Mouse (Mus musculus) cerebellum, adult (tissue): Measurements from ENCODE around the gene Cactin.

Experiments used
- ATAC-seq: cut with Nextera tagmentation; 2 replicates; pipeline ENCODE4 v1.9.2; 2017; ENCODE audit warnings: mild to moderate bottlenecking, moderate library complexity, mixed read lengths; ENCODE audit not compliant: insufficient number of reproducible peaks, low FRiP score, low TSS enrichment

Cactin gene

DNA sequence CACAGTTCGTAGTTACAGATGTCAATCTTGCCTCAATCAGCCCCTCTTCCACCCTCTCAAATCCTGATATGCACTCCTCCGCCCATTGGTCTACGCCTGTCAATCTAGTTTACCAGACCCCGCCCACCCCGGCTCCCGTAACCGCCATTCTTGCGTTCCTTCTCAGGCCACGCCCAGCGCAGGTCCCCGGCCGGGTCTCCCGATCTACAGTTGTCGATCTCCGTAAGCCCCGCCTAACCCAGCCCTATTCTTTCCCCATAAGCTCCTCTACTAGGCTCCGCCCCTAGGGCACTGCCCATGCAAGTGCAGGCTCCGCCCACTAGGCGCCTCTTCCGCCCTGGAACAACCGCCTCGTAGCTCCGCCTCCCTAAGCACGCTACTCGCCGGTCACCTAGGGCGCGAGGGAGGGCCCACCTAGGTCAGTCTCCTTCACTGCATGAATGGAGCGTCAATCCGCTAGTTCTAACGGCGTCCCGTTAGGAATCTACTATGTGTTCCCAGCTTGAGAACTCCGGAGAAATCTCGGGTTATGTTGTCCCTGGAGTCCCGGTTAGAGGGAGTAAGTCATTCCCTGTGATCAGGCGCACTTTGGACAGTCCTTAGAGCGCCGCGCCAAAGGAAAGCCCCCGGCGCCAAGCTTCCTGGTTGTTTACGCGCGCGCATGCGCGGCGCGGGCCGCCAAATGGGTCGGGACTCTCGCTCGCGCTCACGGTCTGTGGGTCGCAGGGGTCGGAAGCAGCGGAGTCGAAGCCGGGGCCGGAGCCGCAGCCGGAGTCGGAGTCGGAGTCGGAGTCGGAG is at the start of gene Cactin:
Gene Cactin, plus strand, starts transcription at position 554 of the 798 bp plus-strand sequence.
- peak; percentile 78 for ATAC-seq

DNA sequence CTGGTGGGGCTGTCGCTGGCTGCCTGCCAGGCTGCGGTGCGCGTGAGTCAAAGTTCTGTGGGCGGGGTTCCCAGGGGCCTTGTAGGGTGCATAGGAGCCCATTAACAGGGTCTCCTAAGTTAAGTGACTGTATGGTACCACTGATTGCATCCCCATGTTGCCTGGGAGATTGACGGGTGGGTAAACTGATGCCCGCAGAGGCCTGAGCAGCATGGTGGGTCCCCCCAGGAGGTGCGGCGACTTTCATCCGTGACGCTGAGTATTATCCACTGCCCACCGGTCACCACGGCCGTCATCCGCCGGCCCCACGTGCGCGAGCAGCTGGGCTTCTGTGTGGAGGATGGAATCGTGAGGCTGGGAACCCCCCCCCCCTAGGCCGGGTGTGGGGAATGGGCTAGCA is 48.5 kb upstream of the Cactin start:
- no peak for ATAC-seq

DNA sequence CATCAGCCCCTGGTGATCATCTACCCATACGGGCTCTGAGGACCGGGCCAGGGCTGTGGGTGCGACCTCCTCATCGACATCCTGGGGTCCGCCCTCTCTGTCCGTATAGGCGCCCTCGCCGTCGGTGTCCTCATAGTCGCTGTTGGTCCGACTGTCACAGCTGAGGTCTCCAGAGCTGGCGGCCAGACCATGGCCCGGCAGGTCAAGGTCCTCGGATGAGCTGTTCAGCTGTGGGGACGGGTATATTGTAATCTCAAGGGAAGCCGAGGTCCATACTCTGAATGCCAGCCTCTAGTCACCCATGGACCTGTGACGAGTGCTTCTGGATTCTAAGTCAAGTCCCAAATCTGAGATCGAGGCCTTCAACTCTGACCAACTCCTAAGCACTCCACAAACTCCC is 47.1 kb upstream of the Cactin start:
- no peak for ATAC-seq

DNA sequence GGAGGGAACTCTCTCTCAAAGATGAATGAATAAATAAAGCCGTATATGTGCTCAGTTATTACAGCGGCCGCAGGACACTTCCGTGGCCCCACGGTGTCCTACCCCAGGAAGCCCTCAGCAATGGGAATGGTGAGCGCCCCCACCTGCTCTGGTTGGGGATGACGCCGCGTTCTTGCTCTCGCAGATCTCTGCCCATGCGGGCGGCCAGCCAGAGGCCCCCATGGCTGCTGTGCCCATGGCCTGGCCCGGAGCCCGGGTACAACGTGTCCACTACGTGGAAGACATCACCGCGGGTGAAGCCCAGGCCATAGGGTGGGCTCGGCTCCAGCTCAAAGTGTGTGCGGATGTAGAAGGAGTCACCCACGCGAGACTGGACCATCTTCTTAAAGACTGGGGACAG is 43.2 kb upstream of the Cactin start:
- ATAC-seq = no peak

DNA sequence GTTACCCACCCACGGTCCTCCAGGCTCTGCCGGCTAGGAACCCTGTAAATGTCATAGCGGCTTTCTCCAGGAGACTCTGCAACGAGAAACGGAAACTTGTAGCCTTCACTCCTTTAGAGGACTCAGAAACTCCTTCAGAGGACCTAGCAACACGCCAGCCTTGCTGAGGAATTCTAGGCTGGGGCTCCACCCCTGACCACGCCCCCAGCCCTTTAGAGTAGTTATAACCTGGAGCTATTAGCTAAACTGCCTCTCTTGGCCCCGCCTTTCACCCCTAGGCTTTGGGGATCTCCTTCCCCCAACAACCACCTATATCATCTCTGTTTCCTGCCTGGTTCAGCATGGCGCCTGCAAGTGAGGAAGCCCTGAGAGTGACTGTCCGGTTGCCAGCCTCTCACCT is 41.4 kb upstream of the Cactin start:
- no peak for ATAC-seq

DNA sequence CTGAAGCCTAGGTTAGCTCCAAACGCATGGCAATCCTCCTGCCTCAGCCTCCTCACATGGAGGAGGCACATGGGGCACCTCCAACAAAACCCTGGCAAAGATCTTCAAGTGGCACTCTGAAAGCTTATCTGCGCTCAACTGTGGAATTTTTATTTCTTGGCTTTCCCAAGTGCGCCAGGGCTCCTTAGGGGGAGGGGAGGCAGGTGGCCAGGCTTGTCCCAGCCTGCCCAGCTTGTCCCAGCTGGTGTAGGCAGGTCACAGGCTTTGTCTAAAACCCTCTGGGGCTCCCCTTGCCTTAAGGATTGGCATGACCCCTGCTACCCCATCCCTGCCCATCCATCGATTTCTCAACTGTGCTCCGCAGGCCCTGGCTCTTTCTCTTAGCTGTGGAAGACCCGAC is 36.7 kb upstream of the Cactin start:
- no peak for ATAC-seq

DNA sequence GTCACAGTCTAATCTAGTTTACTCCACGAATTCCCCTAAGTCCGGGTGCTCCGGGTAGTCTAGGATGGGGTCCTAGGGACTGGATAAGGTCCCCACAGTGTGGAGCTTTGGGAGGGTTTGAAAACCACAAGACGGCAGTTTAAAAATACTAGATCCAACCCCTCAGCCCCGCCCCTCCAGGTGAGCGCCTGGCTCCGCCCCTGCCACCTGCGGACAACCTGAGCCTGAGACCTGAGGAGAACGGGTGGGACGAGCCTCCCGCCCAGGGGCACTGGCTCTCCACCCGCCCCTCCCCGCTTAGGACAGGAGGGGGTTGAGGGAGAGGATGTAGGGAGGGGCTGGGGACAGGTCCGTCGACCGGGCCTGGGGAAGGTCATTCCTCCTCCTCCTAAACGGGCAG is 36.2 kb upstream of the Cactin start:
- no peak for ATAC-seq

DNA sequence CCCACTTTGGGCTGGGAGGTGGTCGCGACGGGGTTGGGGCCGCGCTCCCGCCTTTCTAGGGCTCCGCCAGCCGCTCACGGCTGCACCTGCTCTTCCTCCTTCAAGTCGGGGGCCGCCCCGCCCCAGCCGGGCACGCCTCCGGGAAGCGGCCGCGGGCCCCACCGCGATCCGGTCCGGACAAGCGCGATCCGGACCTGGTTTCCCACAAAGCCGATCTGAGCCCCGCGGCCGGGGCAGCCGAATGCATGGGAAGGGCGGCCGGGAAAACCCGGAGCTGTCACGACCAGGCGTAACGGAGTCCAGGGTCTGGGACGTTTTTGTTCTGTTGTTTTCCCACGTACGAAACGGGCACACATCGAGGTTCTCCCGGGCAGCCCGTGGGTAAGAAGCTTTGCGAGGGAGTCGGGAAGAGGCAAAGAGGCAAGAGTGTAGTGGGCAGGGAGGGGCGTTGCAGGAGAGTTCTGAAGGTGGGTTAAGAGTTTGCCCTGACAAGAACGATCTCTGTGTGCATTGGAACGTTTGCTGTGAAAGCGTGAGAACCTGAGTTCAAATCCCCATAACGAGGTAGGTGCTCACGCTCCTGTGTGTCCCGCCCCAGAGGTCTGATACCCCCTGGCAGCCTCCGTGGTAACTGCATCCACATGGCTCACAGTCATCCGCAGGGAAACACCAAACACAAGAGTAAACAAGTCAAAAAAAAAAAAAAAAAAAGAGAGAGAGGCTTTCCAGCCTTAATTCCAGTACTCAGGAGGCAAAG is 35.0 kb upstream of the Cactin start:
- ATAC-seq = peak; percentile 51; the same call in 1 of the 2 replicates

DNA sequence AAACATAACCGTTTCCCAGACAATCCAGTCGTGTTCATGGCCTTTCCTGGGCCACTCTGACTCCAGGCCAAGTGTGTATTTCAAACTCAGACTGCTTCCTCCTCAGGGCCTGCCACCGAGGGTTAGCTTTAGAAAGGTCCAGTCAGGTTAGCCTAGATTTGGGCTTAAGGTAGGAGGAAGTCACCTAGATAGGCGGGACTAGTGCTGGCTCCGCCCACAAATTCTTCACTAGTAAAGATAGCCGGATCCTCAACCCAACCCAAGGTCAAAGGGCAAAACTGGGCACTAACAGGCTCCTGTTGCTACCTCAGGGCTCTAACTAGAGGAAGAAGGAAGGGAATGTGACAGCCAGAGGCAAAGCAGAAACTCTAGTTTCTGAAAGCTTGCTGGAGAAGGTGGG is 34.3 kb upstream of the Cactin start:
- no peak for ATAC-seq

DNA sequence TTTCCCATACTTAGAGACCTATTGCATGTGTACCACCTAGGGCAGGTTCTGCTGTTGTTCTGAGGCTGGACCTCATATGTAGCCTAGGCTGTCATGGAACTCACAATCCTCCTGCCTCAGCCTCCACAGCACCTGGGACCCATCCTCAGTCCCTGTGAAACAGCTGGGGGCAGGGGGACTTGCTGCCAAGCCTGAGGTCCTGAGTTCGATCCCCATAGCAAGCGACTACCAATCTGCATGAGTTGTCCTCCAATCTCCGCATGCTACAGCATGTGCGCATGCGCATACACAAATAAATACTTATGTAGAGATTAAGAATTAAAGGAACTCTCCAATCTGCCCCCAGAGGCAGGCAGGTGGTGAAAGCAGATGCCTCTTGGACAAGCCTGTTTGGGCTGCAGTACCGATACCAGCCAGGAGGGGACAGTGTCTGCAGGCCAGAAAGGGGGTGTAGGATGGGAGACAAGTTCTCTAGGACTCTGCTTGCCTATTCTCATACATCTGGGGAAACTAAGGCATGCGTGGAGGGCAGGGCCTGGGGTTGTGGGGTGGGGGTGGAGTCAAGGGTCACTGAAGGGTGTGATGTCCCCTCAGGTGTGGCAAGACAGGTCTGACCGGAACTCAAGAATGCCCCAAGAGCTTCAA is 33.3 kb upstream of the Cactin start:
- no peak for ATAC-seq

DNA sequence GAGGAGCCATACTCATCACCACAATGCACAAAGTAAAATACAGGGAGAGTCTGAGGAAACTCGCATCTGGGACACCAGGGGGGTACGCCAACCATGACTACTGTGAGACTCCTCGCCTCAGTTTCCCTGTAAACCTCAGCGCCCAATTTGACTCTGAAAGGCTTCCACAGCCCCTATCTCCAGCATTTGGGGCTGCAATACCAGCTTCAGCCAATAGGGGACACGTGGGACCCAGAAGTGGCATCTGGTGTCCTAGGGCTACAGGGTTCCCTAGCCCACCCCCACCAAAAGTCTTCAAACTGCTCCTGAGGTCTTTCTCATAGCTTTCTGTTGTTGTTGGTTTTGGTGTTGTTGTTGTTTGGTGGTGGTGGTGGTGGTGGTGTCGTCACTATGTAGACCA is 32.3 kb upstream of the Cactin start:
- ATAC-seq = no peak

DNA sequence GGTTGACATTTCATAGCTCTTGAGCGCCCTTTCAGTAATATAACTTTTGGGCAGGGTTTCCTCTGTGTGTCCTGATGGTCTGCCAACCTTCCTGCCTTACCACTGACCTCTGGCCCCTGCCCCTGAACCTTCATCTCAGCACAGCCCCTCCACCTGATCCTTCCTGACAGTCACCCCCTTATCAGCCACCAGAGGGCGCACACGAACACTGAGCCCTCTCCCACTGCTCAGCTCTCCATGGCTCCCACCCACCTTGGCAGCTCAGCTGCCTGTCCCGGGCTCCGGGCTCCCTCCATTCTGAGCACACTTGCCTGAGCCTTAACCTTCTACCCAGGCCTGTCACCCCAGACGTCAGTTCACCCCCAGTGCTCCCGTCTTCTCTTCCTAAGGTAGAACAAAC is 31.6 kb upstream of the Cactin start:
- ATAC-seq = no peak

DNA sequence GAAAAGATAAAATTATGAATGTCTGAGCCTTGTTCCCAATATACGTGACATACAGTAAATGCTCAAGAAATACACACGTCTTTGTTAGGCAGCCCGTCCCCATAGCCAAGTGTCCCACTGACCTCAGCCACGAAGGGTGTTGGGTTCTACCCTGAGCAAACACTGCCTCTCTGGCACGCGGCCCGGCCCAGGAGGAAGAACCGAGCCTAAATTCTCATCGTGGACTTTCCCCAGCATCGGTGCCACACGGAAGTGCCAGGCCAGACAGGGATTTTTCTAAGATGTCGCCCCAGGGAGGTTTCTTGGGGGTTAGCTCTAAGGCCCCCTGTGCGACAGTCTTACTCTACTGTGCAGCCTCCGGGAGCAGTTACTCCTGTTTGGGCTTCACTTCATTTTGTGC is 31.1 kb upstream of the Cactin start:
- ATAC-seq = no peak

DNA sequence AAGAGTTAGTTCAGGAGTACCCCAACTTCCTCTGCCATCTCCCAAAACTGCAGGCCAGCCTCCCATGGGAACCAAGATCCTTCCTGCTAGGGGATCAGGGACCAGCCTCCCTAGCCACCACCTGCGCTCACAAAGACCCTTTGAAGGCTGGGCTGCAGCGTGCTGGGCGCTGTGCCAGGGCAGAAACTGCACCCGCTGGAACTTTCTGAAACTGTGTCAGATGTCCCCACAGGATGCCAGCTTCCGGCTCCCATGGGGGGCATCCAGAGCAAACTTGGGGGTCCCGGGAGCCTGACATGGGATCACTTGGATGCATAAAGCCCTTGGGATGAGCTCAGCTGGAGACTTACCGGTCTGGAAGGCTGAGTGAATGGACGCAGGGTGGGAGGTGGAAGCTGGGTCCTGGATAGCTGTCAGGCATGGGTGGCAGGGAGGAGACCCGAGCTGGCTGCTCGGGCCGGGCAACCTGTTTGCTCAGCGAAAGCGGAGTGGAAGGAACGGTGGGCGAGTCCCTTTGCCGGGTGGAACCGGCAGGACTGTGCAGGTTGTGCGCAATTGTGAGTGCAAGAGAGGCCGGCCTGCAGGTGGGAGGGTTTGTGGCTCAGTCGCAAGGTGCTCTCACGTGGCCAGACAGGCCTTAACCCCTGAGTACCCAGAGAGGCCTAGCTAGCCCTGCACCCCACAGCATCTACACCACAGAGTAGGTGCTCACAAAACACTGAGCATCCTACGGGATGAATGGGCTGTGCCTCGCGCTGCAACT is 30.0 kb upstream of the Cactin start:
- no peak for ATAC-seq

DNA sequence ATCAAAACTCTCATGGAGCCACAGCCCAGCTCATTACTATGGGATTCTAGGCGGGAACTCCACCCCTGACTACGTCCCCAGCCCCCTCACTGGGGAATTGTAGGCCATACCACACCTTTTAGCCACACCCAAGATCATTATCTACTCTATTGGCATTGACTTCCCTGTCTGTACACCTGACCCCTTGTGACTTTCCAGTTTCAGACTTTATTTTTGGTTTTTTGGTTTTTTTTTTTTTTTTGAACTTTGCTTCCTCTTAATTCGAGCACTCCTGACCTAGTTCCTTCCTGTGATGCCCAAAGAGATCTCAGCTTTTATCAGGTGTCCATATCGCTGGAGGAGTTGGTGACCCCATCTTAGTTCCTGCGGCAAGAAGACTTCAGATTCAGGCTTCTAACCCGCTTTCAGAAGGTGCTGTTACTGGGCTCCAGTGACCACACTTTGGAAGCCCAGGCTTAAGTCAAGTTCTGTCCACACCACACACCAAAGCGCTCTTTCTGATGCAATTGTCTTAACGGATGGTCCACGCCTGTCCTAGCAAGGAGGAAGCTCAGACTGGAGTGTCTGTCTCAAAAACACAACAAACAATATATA is 29.3 kb upstream of the Cactin start, which contains the start of gene Tjp3:
Gene Tjp3, minus strand, starts transcription at position 71 of the 594 bp plus-strand sequence.
- ATAC-seq = no peak

DNA sequence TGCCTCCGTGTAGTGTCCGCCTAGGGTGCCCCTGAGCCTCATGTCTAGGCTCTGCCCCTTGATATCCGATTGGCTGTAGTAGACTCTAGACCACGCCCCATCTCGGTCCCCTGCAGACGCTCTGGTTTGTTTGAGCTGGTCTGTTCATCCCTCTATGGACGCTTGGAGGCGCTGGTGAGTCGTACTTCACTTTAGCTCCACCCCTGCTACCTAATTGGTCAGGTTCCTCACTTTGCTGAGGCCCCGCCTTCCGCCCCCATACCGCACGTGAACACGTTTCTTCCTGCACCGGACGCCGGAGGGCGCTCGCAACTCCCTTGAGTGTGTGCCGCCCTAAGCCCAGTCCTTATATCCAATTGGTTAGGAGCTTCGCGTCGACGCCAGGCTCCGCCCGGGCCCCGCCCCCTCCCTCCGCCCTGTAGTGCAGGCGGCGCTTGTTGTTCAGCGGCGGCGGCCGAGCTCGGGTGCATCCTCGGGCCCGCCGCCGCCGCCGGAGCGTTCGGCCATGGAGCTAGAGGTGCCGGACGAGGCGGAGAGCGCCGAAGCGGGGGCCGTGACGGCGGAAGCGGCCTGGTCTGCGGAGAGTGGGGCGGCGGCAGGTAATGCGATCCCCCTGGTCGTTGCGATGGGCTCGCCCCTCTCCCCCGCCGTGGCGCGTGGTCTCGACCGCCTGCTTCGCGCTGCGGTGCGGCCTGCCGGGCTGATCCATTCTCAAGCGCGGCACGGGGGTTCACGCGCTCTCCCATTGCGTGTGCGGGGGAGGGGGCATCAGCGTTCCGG is 28.2 kb upstream of the Cactin start, which contains the start of gene Pip5k1c:
Gene Pip5k1c, plus strand, starts transcription at position 410 of the 780 bp plus-strand sequence.
- peak; percentile 69 for ATAC-seq

DNA sequence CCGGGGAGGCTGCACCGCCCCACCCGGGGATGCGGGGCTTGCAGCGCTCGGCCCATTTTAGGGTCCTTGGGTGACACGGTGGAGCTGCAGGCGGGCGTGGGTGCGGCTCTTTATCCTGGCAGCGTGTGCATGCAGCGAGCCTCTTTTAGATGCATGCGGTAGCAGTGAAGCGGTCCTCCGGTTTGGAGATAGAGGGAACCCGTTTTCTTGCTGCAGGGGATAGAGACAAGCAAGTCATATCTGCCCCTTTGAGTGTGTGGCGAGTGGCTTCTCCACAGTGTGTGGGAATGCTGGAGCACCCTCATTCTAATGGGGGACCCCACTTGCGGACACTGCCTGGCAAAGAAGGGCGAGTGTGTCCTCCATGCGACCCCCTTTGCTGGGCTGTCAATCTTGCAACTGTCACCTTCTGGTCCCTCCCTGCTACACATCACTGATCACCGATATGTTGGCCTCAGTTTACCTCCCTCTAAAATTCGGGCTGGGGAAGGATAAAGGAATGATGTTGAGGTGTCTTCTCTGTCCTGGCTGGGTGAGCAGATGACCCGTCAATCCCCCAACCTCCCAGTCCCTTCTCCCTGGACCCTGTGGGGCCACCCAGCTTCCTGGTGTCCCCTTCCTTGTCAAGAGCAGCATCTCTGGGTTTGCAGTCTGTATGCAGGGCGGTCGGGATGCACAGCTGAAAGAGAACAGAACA is 27.4 kb upstream of the Cactin start:
- ATAC-seq = no peak

DNA sequence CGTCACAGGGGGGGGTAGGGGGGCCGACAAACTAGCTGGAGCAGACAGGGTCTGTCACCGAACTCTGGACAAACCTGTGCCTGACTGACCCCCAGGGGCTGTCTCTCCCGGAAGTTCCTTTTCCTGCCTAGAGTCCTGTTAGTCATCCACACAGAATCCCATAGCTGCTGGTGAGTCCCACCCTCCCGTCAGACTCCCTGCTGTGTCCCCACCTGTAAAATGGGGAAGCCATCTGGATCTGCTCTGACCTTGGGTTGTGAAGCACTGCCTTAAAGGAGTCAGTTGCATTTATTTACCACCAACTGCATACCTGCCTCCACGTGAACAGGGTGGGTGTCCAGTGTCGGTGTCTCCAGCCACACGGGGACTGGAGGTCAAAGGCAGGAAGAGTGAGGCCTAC is 26.5 kb upstream of the Cactin start:
- ATAC-seq = no peak

DNA sequence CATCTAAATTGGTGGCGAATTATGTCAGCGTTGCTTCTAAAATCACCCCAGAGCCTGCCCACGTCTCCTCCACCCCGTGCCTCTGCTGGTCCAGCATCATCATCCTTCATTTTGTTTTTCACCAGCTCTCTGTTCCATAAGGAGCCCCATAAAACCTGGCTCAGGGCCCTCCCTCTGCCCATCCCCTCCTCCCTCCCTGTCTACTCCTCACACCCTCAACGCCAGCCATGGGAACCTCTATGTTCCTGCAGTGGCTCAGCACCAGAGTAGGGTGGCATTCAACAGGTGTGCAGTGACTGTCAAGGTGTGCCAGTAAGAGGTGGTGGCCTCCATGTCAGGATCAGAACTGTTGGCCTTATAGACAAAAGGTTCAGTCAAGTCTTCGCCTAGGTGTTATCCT is 25.7 kb upstream of the Cactin start:
- no peak for ATAC-seq
